Comparison of ENCODE assay signal across 8 mouse cellular contexts in genomic region chr12:79007126-79007753, GRCm38 (mm10). TPM values are rescaled to one million over a fixed set of nuclear protein-coding genes. Genes with fewer than 3 reads are reported as not detected.
A peak's percentile ranks its signal among the peaks of the same experiment; 100 is the strongest.
DNase-seq lines count a peak whose midpoint lies in the region; ATAC-seq and TF ChIP-seq lines count a peak whose summit lies in the region.

Gene Tmem229b, minus strand, starts transcription at chr12:79007627.

- peak within 1 kb of the TSS; percentile 75 for H3K9ac ChIP-seq in heart, embryonic 11.5 days (ENCODE audit: low read depth, low read length)
- H3K9ac ChIP-seq in kidney, postnatal 0 days (ENCODE audit: low read depth, low read length) = peak within 1 kb of the TSS; percentile 80
- H3K9ac ChIP-seq in liver, embryonic 14.5 days (replicated peaks) = peak within 1 kb of the TSS; percentile 62

- peak; percentile 46 for DNase-seq in 416B (ENCODE audit: low read depth)
- peak; percentile 71 for DNase-seq in ZHBTc4 (ENCODE audit: low read depth, low spot score)
- peak; percentile 72 for DNase-seq in embryo, embryonic 9.5 days (ENCODE audit: extremely low spot score)
- peak; percentile 62 for DNase-seq in kidney, postnatal 0 days (ENCODE audit: low spot score)
- DNase-seq in liver, embryonic 14.5 days (ENCODE audit: low read depth in 3 of 3, low spot score in 3 of 3) = no peak
- peak; percentile 22 to 39 for DNase-seq in natural killer cell, adult 2 months (ENCODE audit: low spot score in 2 of 2)
- DNase-seq in testis, postnatal 14 days (ENCODE audit: low spot score) = peak; percentile 48

- TF ChIP-seq EP300 in liver, embryonic 14.5 days (IDR thresholded peaks at IDR 0.05; ENCODE audit: low read depth) = no peak

- 3% methylated on average over 48 of the region's 49 CpGs for WGBS in heart, embryonic 11.5 days (ENCODE audit: insufficient replicate concordance)
- 2% methylated on average over 49 of the region's 49 CpGs for WGBS in kidney, postnatal 0 days
- 2% methylated on average over 45 of the region's 49 CpGs for WGBS in liver, embryonic 14.5 days (ENCODE audit: insufficient replicate concordance)

- H3K27me3 ChIP-seq in heart, embryonic 11.5 days (ENCODE audit: control insufficient read depth, insufficient read depth, low read length) = peaks cover 21% of the 10 kb centered on the region
- no peaks in the 10 kb centered on the region for H3K27me3 ChIP-seq in kidney, postnatal 0 days (ENCODE audit: insufficient read depth, low read length)
- peaks cover 12% of the 10 kb centered on the region for H3K27me3 ChIP-seq in liver, embryonic 14.5 days (ENCODE audit: control insufficient read depth, insufficient read depth, low read length)

- H3K4me3 ChIP-seq in heart, embryonic 11.5 days (ENCODE audit: low read depth, low read length) = peak within 1 kb of the TSS; percentile 92
- peak within 1 kb of the TSS; percentile 97 for H3K4me3 ChIP-seq in kidney, postnatal 0 days (replicated peaks; ENCODE audit: low read depth, low read length)
- peak within 1 kb of the TSS; percentile 76 for H3K4me3 ChIP-seq in liver, embryonic 14.5 days (ENCODE audit: insufficient read depth in 1 of 2, low read depth in 2 of 2, low read length in 2 of 2)

- no peaks in the 10 kb centered on the region for H3K9me3 ChIP-seq in heart, embryonic 11.5 days (replicated peaks; ENCODE audit: control insufficient read depth, low read length)
- H3K9me3 ChIP-seq in kidney, postnatal 0 days (replicated peaks; ENCODE audit: low read length) = no peaks in the 10 kb centered on the region
- H3K9me3 ChIP-seq in liver, embryonic 14.5 days (ENCODE audit: control insufficient read depth, low read length) = no peaks in the 10 kb centered on the region

- no peaks in the 10 kb centered on the region for H3K36me3 ChIP-seq in heart, embryonic 11.5 days (ENCODE audit: control insufficient read depth, insufficient read depth, low read length)
- no peaks in the 10 kb centered on the region for H3K36me3 ChIP-seq in kidney, postnatal 0 days (ENCODE audit: insufficient read depth, low read length)
- H3K36me3 ChIP-seq in liver, embryonic 14.5 days (replicated peaks; ENCODE audit: control insufficient read depth, insufficient read depth, low read depth) = no peaks in the 10 kb centered on the region

- no peak for TF ChIP-seq CTCF in kidney, postnatal 0 days (IDR thresholded peaks at IDR 0.05; ENCODE audit: low read depth)
- no peak for TF ChIP-seq CTCF in liver, embryonic 14.5 days (IDR thresholded peaks at IDR 0.05; ENCODE audit: low read depth)

- 0 out of 2 replicates have a peak, but pooled peaks cover 3% of the 10 kb centered on the region for H3K4me1 ChIP-seq in heart, embryonic 11.5 days (ENCODE audit: control insufficient read depth, insufficient read depth, low read length)
- H3K4me1 ChIP-seq in kidney, postnatal 0 days (replicated peaks; ENCODE audit: insufficient read depth, low read length) = no peaks in the 10 kb centered on the region
- peaks cover 0 to 10% of the 10 kb centered on the region in 2 experiments; a peak in 1 of 4 replicates for H3K4me1 ChIP-seq in liver, embryonic 14.5 days (replicated peaks; ENCODE audit: control insufficient read depth in 2 of 2, insufficient read depth in 2 of 2, low read length in 1 of 2)

- H3K4me2 ChIP-seq in heart, embryonic 11.5 days = peak within 1 kb of the TSS; percentile 93
- peak within 1 kb of the TSS; percentile 87 for H3K4me2 ChIP-seq in kidney, postnatal 0 days (ENCODE audit: low read length)
- H3K4me2 ChIP-seq in liver, embryonic 14.5 days (ENCODE audit: low read depth) = peak within 1 kb of the TSS; percentile 75

- H3K27ac ChIP-seq in heart, embryonic 11.5 days (ENCODE audit: low read depth, low read length) = no peak within 1 kb of the TSS
- H3K27ac ChIP-seq in kidney, postnatal 0 days = 0 out of 2 replicates have a peak within 1 kb of the TSS, but pooled peaks have one; percentile 8
- no peak within 1 kb of the TSS for H3K27ac ChIP-seq in liver, embryonic 14.5 days

- ATAC-seq in heart, embryonic 11.5 days (replicated peaks; ENCODE audit: insufficient number of reproducible peaks, low FRiP score, low TSS enrichment) = peak; percentile 58; the same call in 1 of the 2 replicates
- ATAC-seq in kidney, postnatal 0 days (replicated peaks; ENCODE audit: low FRiP score, low read depth) = peak; percentile 63; the same call in 1 of the 2 replicates
- ATAC-seq in liver, embryonic 14.5 days (ENCODE audit: insufficient read depth) = peak; percentile 43; the same call in 1 of the 2 replicates

RNA-seq across cellular contexts. Expression of gene Tmem229b, which starts in this region (rescaled TPM):
- polyA plus RNA-seq in heart, embryonic 11.5 days (2014; fragmentation: Nextera tagmentation; extraction: Ambion mirVana) = 1.6 and 1.8 TPM in 2 replicates
- polyA plus RNA-seq in kidney, postnatal 0 days (2015; fragmentation: Nextera tagmentation; extraction: Ambion mirVana) = 3.3 TPM in 2 replicates
- 2.0 and 2.4 TPM in 2 replicates for polyA plus RNA-seq in liver, embryonic 14.5 days (2012; rRNA removed)
- 2.0 and 2.7 TPM in 2 replicates for polyA plus RNA-seq in liver, embryonic 14.5 days (2014; fragmentation: Nextera tagmentation; extraction: Ambion mirVana)

Comparison
In these comparisons a context has a peak if more than half of its experiments do, and no peak if none do; other contexts are left out.
1. DNase-seq: peak in 416B (single experiment), ZHBTc4 (single experiment), embryo, embryonic 9.5 days (single experiment), kidney, postnatal 0 days (single experiment), natural killer cell, adult 2 months (2 of 2) and testis, postnatal 14 days (single experiment); none in liver, embryonic 14.5 days (0 of 3).
2. Peak in every context shown above with its lines, with median percentiles within 50 percentile points of each other: ATAC-seq, H3K4me2 ChIP-seq, H3K4me3 ChIP-seq and H3K9ac ChIP-seq.